Mouse (Mus musculus): ENCODE data around the gene Them7. TPM values are rescaled to one million over a fixed set of nuclear protein-coding genes. Genes with fewer than 3 reads are reported as not detected.

Gene Them7
- polyA plus RNA-seq, 1 experiment from 2014 or later, result 1.4 TPM

DNA sequence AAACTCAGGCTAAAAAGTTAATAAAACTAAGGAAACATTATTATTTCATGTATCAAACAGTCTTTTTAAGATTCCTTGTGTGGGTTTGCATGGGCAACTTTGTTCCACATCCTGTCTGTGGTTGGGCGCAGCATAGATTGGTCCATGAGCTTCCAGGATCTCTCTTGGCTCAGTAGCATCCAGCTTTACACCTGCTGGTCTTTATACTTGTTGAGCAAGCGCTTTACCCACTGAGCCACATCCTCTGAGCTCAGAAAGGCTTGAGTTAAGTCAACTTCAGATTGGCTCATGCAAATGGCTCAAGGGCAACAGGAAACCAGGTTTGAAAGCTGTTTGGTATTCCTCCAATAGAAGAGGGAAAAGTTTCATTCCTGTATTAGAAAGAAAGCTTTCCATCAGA lies 178.1 kb downstream of the Them7 start:
- no peaks in the 10 kb centered on the region for H3K27me3 ChIP-seq (replicated peaks; ENCODE audit: control insufficient read depth, insufficient read depth, low read length)
- H3K36me3 ChIP-seq (ENCODE audit: control insufficient read depth, insufficient read depth, low read length), result no peaks in the 10 kb centered on the region
- H3K4me3 ChIP-seq (ENCODE audit: low read length), result no peak overlapping the region
- no peak overlapping the region for H3K27ac ChIP-seq (ENCODE audit: low read length)
- ATAC-seq, result no peak
- H3K4me2 ChIP-seq (ENCODE audit: low read depth, low read length), result no peak overlapping the region
- no peak overlapping the region for H3K9ac ChIP-seq (ENCODE audit: low read depth, low read length)
- no peaks in the 10 kb centered on the region for H3K9me3 ChIP-seq (ENCODE audit: control insufficient read depth, low read length)
- WGBS, result 90% methylated on average over 2 of the region's 2 CpGs
- peaks cover 11% of the 10 kb centered on the region for H3K4me1 ChIP-seq (ENCODE audit: control insufficient read depth, insufficient read depth, low read length)

DNA sequence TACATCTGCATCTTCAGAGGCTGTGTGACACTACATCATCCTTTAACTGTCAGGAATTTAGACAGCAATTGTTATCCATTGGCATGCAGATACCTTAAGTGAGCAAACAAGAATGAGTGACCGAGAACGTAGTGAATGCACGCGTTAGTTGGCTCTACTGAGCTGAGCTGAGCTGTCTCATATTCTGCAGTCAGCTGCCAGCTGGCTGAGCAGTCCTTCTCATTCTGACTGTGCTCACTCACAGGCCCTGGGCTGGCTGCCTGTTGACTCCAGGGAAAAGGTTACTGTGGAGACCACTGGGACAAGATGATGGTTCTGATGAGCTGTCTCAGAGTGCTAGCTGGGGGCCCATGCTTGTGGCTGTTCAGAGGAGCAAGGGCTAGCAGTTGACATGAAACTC lies 184.4 kb downstream of the Them7 start:
- Histone ChIP-seq H3K4me1 (ENCODE audit: control insufficient read depth, insufficient read depth, low read length) (no peaks in the 10 kb centered on the region), H3K27ac (ENCODE audit: low read length) (no peak overlapping the region), H3K4me2 (ENCODE audit: low read depth, low read length) (no peak overlapping the region), H3K27me3 (replicated peaks; ENCODE audit: control insufficient read depth, insufficient read depth, low read length) (no peaks in the 10 kb centered on the region), H3K9ac (ENCODE audit: low read depth, low read length) (no peak overlapping the region), H3K4me3 (ENCODE audit: low read length) (no peak overlapping the region), H3K36me3 (ENCODE audit: control insufficient read depth, insufficient read depth, low read length) (no peaks in the 10 kb centered on the region), H3K9me3 (ENCODE audit: control insufficient read depth, low read length) (no peaks in the 10 kb centered on the region)
- WGBS, result 54% methylated on average over 4 of the region's 4 CpGs
- ATAC-seq, result no peak

DNA sequence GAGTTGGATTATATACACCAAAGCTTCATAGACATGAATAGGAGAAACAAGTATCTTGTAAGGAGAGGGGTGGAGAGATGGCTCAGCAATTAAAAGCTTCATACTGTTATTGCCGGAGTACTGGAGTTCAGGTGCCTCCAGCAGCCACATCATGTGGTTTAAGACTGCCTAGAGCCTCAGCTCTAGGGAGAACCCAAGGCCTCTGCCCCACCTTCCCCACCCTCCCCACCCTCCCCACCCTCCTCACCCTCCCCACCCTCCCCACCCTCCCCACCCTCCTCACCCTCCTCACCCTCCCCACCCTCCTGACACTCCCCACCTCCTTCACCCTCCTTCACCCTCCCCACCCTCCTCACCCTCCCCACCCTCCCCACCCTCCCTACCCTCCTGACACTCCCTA lies 185.1 kb downstream of the Them7 start:
- Histone ChIP-seq H3K4me3 (ENCODE audit: low read length) (no peak overlapping the region), H3K9ac (ENCODE audit: low read depth, low read length) (no peak overlapping the region), H3K9me3 (ENCODE audit: control insufficient read depth, low read length) (no peaks in the 10 kb centered on the region), H3K36me3 (ENCODE audit: control insufficient read depth, insufficient read depth, low read length) (no peaks in the 10 kb centered on the region), H3K4me2 (ENCODE audit: low read depth, low read length) (no peak overlapping the region), H3K4me1 (ENCODE audit: control insufficient read depth, insufficient read depth, low read length) (no peaks in the 10 kb centered on the region), H3K27ac (ENCODE audit: low read length) (no peak overlapping the region), H3K27me3 (replicated peaks; ENCODE audit: control insufficient read depth, insufficient read depth, low read length) (no peaks in the 10 kb centered on the region)
- no peak for ATAC-seq
- WGBS, result 100% methylated on average over 1 of the region's 1 CpGs

DNA sequence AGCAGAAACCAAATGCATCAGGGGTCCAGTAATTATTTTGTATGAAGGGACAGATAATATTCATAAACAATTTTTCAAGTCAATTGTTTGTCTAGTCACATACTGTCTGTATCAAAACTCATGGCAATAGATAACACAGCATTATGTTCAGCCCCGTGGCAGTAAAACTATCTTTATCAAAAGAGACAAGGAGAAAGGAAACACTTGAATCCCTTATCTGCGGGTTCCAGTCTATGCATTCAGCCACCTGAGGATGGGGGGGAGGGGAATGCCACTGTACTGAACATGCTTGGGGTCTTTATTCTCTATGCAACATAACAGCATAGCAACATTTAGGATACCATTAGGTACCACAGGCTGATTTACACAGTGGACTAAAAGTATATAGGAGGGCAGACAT lies 190.2 kb downstream of the Them7 start:
- no peak for ATAC-seq
- no peak overlapping the region for H3K27ac ChIP-seq (ENCODE audit: low read length)
- H3K4me3 ChIP-seq (ENCODE audit: low read length), result no peak overlapping the region
- no peak overlapping the region for H3K4me2 ChIP-seq (ENCODE audit: low read depth, low read length)
- H3K9me3 ChIP-seq (ENCODE audit: control insufficient read depth, low read length), result no peaks in the 10 kb centered on the region
- H3K9ac ChIP-seq (ENCODE audit: low read depth, low read length), result no peak overlapping the region
- H3K27me3 ChIP-seq (replicated peaks; ENCODE audit: control insufficient read depth, insufficient read depth, low read length), result no peaks in the 10 kb centered on the region
- H3K4me1 ChIP-seq (ENCODE audit: control insufficient read depth, insufficient read depth, low read length), result no peaks in the 10 kb centered on the region
- H3K36me3 ChIP-seq (ENCODE audit: control insufficient read depth, insufficient read depth, low read length), result no peaks in the 10 kb centered on the region
- 68% methylated on average over 2 of the region's 2 CpGs for WGBS

DNA sequence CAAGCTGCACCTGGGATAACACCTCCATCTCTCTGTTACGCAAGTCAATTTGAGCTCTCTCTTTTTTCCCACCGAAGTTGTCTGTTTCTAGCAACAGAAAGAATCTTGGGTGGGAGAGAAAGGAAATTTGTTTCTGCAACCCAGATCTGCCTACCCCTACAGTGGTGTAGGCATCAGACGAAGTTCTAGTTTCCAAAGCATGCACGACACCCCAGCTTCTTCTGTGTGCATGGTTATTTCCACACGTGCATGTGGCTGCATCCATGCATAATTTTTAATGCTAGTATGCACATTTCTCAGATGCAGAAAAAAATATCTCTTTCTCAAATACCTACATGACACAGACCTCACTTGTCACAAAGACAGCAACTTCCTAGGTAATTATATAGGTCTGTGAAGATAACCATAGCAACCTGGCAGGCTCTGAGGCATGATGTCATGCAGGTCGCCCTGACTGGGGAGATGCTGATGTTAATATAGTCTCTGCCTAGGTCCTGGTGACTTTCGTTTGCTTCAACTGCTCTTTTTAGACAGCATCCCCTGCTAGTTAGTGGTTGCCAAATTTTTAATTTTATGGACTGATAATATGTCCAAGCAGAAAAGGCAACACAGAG lies 192.0 kb downstream of the Them7 start:
- ATAC-seq, result no peak
- Histone ChIP-seq H3K4me3 (ENCODE audit: low read length) (no peak overlapping the region), H3K36me3 (ENCODE audit: control insufficient read depth, insufficient read depth, low read length) (no peaks in the 10 kb centered on the region), H3K9me3 (ENCODE audit: control insufficient read depth, low read length) (no peaks in the 10 kb centered on the region), H3K27me3 (replicated peaks; ENCODE audit: control insufficient read depth, insufficient read depth, low read length) (no peaks in the 10 kb centered on the region), H3K4me1 (ENCODE audit: control insufficient read depth, insufficient read depth, low read length) (no peaks in the 10 kb centered on the region), H3K4me2 (ENCODE audit: low read depth, low read length) (no peak overlapping the region), H3K27ac (ENCODE audit: low read length) (no peak overlapping the region), H3K9ac (ENCODE audit: low read depth, low read length) (no peak overlapping the region)
- WGBS, result 61% methylated on average over 7 of the region's 7 CpGs

DNA sequence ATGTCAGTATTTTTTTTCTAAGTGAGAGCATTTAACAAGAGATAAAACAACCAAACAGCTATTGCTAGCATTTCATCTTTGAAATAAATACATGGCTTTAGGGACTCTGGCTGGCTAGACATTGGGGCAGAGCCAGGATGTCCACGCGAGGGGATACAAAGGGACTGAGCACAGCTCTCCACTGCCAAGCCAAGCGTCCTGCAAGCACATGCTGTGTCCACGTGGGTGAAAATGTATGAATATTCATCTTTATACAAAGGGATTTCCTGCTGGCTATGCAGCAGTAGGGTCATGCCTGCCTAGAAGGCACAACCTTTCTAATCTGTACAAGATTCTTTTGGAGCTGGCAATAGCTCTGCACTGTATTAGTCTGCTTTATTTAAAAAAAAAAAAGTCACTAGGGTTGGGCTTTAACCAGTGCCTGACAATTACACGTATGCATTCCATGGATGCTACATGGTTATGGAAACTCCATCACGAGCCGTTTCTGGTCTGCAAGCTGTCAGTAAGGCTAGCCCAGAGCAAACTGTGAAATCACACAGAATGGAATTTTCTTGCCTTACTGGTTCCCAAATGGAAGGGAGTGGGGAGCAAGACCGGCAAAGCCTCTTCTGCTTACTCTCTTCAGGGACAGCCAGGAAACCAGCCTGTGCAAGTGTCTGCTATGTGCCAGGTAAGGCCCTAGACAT lies 192.7 kb downstream of the Them7 start:
- H3K36me3 ChIP-seq (ENCODE audit: control insufficient read depth, insufficient read depth, low read length), result no peaks in the 10 kb centered on the region
- no peaks in the 10 kb centered on the region for H3K9me3 ChIP-seq (ENCODE audit: control insufficient read depth, low read length)
- no peaks in the 10 kb centered on the region for H3K4me1 ChIP-seq (ENCODE audit: control insufficient read depth, insufficient read depth, low read length)
- H3K27me3 ChIP-seq (replicated peaks; ENCODE audit: control insufficient read depth, insufficient read depth, low read length), result no peaks in the 10 kb centered on the region
- no peak overlapping the region for H3K9ac ChIP-seq (ENCODE audit: low read depth, low read length)
- H3K4me3 ChIP-seq (ENCODE audit: low read length), result no peak overlapping the region
- 47% methylated on average over 8 of the region's 8 CpGs for WGBS
- no peak for ATAC-seq
- H3K27ac ChIP-seq (ENCODE audit: low read length), result no peak overlapping the region
- no peak overlapping the region for H3K4me2 ChIP-seq (ENCODE audit: low read depth, low read length)

DNA sequence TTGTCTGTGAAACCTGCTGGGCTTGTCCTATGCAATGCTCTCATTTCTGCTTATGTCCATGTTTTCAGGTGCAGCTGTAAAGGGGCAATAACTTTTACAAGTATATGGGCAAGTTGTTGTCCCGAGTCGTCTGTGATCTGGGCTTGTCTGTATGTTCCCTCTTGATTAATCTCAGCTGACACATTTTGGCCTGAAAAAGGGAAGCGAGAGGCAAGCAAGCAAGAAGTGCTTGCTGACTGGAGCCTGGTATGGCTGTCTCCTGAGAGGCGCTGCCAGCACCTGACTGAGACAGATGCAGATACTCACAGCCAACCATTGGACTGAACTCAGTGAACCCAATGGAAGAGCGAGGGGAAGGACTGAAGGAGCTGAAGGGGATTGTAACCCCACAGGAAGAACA lies 193.5 kb downstream of the Them7 start:
- H3K27ac ChIP-seq (ENCODE audit: low read length), result no peak overlapping the region
- H3K4me1 ChIP-seq (ENCODE audit: control insufficient read depth, insufficient read depth, low read length), result no peaks in the 10 kb centered on the region
- no peaks in the 10 kb centered on the region for H3K27me3 ChIP-seq (replicated peaks; ENCODE audit: control insufficient read depth, insufficient read depth, low read length)
- no peaks in the 10 kb centered on the region for H3K36me3 ChIP-seq (ENCODE audit: control insufficient read depth, insufficient read depth, low read length)
- no peak overlapping the region for H3K4me3 ChIP-seq (ENCODE audit: low read length)
- 67% methylated on average over 5 of the region's 5 CpGs for WGBS
- ATAC-seq, result no peak
- no peak overlapping the region for H3K4me2 ChIP-seq (ENCODE audit: low read depth, low read length)
- no peak overlapping the region for H3K9ac ChIP-seq (ENCODE audit: low read depth, low read length)
- no peaks in the 10 kb centered on the region for H3K9me3 ChIP-seq (ENCODE audit: control insufficient read depth, low read length)

DNA sequence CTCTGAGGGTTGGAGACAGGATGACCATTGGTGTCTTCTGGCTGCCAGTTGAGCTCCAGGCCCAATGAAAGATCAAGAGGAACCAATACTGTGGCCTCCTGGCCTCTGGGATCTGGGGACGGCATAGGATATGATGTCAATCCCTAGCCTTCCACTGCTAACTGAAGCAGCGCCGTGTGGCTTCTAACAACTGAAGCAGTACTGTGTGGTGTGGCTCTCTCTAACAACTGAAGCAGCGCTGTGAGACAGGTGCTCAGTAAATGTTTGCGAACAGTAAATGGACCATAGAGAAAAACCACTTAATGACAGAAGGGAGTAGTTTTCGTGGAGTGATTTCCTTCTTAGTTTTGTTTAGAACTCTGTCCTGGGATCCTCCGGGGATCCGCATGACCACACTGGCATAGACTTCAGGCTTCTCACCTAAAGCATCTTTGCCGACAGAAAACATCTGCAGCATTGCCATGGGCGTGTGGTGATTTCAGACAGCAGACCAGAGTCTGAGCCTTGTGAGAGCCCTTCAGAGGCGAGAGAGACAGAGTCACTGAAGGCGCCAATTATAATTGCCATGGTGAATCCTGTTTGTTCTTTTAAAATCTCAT lies 194.6 kb downstream of the Them7 start:
- ATAC-seq, result no peak

DNA sequence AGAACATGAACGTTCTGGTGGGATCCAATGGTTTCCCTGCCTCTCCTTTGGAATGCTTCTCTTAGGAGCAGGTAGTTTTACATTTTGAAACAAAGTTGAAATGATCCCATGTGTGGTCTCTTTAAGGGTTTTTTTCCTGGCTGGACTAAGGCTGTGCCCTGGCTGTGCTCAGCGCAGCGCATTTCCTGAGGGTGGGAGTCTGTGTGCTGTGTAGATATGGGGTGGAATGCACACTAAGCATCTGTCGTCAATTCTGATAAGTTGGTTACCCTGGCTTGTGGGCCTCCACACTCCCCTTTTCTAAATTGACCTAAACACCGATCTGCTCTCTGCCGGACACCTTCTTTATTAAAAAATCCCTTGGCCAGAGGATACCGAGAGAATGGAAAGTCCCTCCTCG lies 203.3 kb downstream of the Them7 start:
- no peak overlapping the region for H3K4me3 ChIP-seq (ENCODE audit: low read length)
- H3K27ac ChIP-seq (ENCODE audit: low read length), result no peak overlapping the region
- H3K9ac ChIP-seq (ENCODE audit: low read depth, low read length), result no peak overlapping the region
- no peaks in the 10 kb centered on the region for H3K27me3 ChIP-seq (replicated peaks; ENCODE audit: control insufficient read depth, insufficient read depth, low read length)
- no peak overlapping the region for H3K4me2 ChIP-seq (ENCODE audit: low read depth, low read length)
- WGBS, result 76% methylated on average over 8 of the region's 8 CpGs
- H3K4me1 ChIP-seq (ENCODE audit: control insufficient read depth, insufficient read depth, low read length), result no peaks in the 10 kb centered on the region
- no peaks in the 10 kb centered on the region for H3K36me3 ChIP-seq (ENCODE audit: control insufficient read depth, insufficient read depth, low read length)
- peak; percentile 38; the same call in 1 of the 2 replicates for ATAC-seq
- H3K9me3 ChIP-seq (ENCODE audit: control insufficient read depth, low read length), result no peaks in the 10 kb centered on the region

More for the DNA sequence above, 194.6 kb downstream of the Them7 start:
- Histone ChIP-seq H3K27me3 (replicated peaks; ENCODE audit: control insufficient read depth, insufficient read depth, low read length) (no peaks in the 10 kb centered on the region), H3K4me1 (ENCODE audit: control insufficient read depth, insufficient read depth, low read length) (no peaks in the 10 kb centered on the region), H3K27ac (ENCODE audit: low read length) (no peak overlapping the region), H3K36me3 (ENCODE audit: control insufficient read depth, insufficient read depth, low read length) (no peaks in the 10 kb centered on the region), H3K4me3 (ENCODE audit: low read length) (no peak overlapping the region), H3K9me3 (ENCODE audit: control insufficient read depth, low read length) (no peaks in the 10 kb centered on the region), H3K4me2 (ENCODE audit: low read depth, low read length) (no peak overlapping the region), H3K9ac (ENCODE audit: low read depth, low read length) (no peak overlapping the region)
- WGBS, result 86% methylated on average over 12 of the region's 12 CpGs
